Comparison of ENCODE assay signal across 22 mouse cellular contexts in the genomic region with DNA sequence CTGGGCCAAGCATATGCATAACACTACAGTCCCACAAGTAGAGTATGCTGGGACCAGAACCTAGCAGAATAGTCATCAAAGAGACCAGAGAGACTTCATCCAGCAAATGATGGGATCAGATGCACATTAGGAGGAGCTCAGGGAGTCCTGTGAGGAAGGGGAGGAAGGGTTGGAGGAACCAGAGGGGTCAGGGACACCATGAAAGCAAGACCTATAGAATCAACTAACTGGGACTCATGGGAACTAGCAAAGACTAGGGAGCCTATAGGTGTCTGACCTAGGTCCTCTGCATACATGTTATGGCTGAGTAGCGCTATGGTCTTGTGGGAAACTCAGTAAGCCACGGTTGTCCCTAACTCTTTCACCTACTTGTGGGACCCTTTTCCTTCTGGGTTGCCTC. TPM values are rescaled to one million over a fixed set of nuclear protein-coding genes. Genes with fewer than 3 reads are reported as not detected.
DNase-seq lines count a peak whose midpoint lies in the region; ATAC-seq and TF ChIP-seq lines count a peak whose summit lies in the region.
"Had no signal": no experiment of that assay in that cellular context is flagged by ENCODE, and none has a peak within 500 bp of the region (broad histone marks: within the 10 kb centered on the region; RNA-seq: fewer than 3 reads in every experiment).

No protein-coding gene starts in this region.

- H3K4me3 ChIP-seq in midbrain, embryonic 11.5 days (ENCODE audit: low read depth, low read length): no peak overlapping the region
- H3K4me3 ChIP-seq in midbrain, embryonic 10.5 days: no peak overlapping the region
- H3K4me3 ChIP-seq in embryonic facial prominence, embryonic 10.5 days: no peak overlapping the region
- H3K4me3 ChIP-seq in forebrain, postnatal 0 days (ENCODE audit: low read depth, low read length): no peak overlapping the region

- H3K4me1 ChIP-seq in midbrain, embryonic 11.5 days (ENCODE audit: control insufficient read depth, insufficient read depth, low read length): no peaks in the 10 kb centered on the region
- H3K4me1 ChIP-seq in midbrain, embryonic 10.5 days: no peaks in the 10 kb centered on the region
- peaks cover 12% of the 10 kb centered on the region for H3K4me1 ChIP-seq in embryonic facial prominence, embryonic 10.5 days
- H3K4me1 ChIP-seq in forebrain, postnatal 0 days (ENCODE audit: insufficient read depth): no peaks in the 10 kb centered on the region

- H3K36me3 ChIP-seq in midbrain, embryonic 11.5 days (ENCODE audit: control insufficient read depth, insufficient read depth, low read length): no peaks in the 10 kb centered on the region
- H3K36me3 ChIP-seq in midbrain, embryonic 10.5 days: no peaks in the 10 kb centered on the region
- H3K36me3 ChIP-seq in embryonic facial prominence, embryonic 10.5 days (replicated peaks): no peaks in the 10 kb centered on the region
- no peaks in the 10 kb centered on the region for H3K36me3 ChIP-seq in forebrain, postnatal 0 days (ENCODE audit: insufficient read depth)
- H3K36me3 ChIP-seq: G1E had no signal

- no peak overlapping the region for H3K4me2 ChIP-seq in midbrain, embryonic 11.5 days
- no peak overlapping the region for H3K4me2 ChIP-seq in forebrain, postnatal 0 days (ENCODE audit: low read depth)

- H3K27ac ChIP-seq in midbrain, embryonic 11.5 days (ENCODE audit: low read depth, low read length): no peak overlapping the region
- H3K27ac ChIP-seq in midbrain, embryonic 10.5 days (replicated peaks): no peak overlapping the region
- peak overlapping the region; percentile 57; the same call in 1 of the 2 replicates for H3K27ac ChIP-seq in embryonic facial prominence, embryonic 10.5 days (replicated peaks)
- H3K27ac ChIP-seq in forebrain, postnatal 0 days (ENCODE audit: low read depth, low read length): no peak overlapping the region

- WGBS in midbrain, embryonic 11.5 days: 87% methylated on average over 2 of the region's 2 CpGs
- 86% methylated on average over 2 of the region's 2 CpGs for WGBS in midbrain, embryonic 10.5 days
- WGBS in embryonic facial prominence, embryonic 10.5 days: 98% methylated on average over 2 of the region's 2 CpGs
- 88% methylated on average over 2 of the region's 2 CpGs for WGBS in forebrain, postnatal 0 days

- no peak for TF ChIP-seq CTCF in forebrain, postnatal 0 days (IDR thresholded peaks at IDR 0.05; ENCODE audit: low read depth)

- DNase-seq in heart, adult 11 months: peak; percentile 66
- DNase-seq in heart, postnatal 4 days: no peak
- peak; percentile 68 for DNase-seq in midbrain, embryonic 11.5 days (ENCODE audit: low spot score, missing footprints)
- DNase-seq in midbrain, embryonic 10.5 days (ENCODE audit: low spot score): no peak
- no peak for DNase-seq in embryonic facial prominence, embryonic 10.5 days (ENCODE audit: low spot score)
- no peak for DNase-seq in forebrain, postnatal 0 days
- DNase-seq in gastrocnemius, adult 18-20 months (ENCODE audit: low spot score): no peak
- DNase-seq: adrenal gland, adult 2 months; adrenal gland, adult 8-10 months; adrenal gland, postnatal 10 days; adrenal gland, postnatal 14 days; adrenal gland, postnatal 25 days; adrenal gland, postnatal 36 days; B cell, adult 2 months; cerebellum, adult 11 months; cerebellum, adult 11-12 months had no signal

- H3K9me3 ChIP-seq in midbrain, embryonic 11.5 days (ENCODE audit: control insufficient read depth, low read length): no peaks in the 10 kb centered on the region
- H3K9me3 ChIP-seq in midbrain, embryonic 10.5 days (replicated peaks): no peaks in the 10 kb centered on the region
- H3K9me3 ChIP-seq in embryonic facial prominence, embryonic 10.5 days: no peaks in the 10 kb centered on the region
- no peaks in the 10 kb centered on the region for H3K9me3 ChIP-seq in forebrain, postnatal 0 days (ENCODE audit: low read length)
- H3K9me3 ChIP-seq: G1E had no signal

- no peak for ATAC-seq in midbrain, embryonic 11.5 days (ENCODE audit: low FRiP score)
- 0 out of 2 replicates have a peak, but pooled peaks have one; percentile 13 for ATAC-seq in erythroblast, adult 5-6 weeks (replicated peaks; ENCODE audit: low FRiP score, poor library complexity, severe bottlenecking)
- no peak for ATAC-seq in forebrain, postnatal 0 days
- ATAC-seq: activated CD4-positive, CD25-positive, alpha-beta regulatory T cell, adult 4 months; CD4-positive, CD25-positive, alpha-beta regulatory T cell, adult 4 months; Patski had no signal

- no peaks in the 10 kb centered on the region for H3K27me3 ChIP-seq in midbrain, embryonic 11.5 days (ENCODE audit: control insufficient read depth, insufficient read depth, low read length)
- H3K27me3 ChIP-seq in midbrain, embryonic 10.5 days (ENCODE audit: low read depth, poor library complexity, severe bottlenecking): no peaks in the 10 kb centered on the region
- H3K27me3 ChIP-seq in embryonic facial prominence, embryonic 10.5 days (replicated peaks; ENCODE audit: low read depth, poor library complexity, severe bottlenecking): no peaks in the 10 kb centered on the region
- H3K27me3 ChIP-seq in forebrain, postnatal 0 days (ENCODE audit: insufficient read depth, low read length): no peaks in the 10 kb centered on the region
- H3K27me3 ChIP-seq: CH12.LX, Patski had no signal

- no peak overlapping the region for H3K9ac ChIP-seq in midbrain, embryonic 11.5 days (ENCODE audit: low read length)
- no peak overlapping the region for H3K9ac ChIP-seq in forebrain, postnatal 0 days

RNA-seq across cellular contexts. Expression of gene Gpcpd1, which starts 41.1 kb away (rescaled TPM):
- total RNA-seq in heart, postnatal 4 days (2021): 10 to 100 TPM; 62.0 to 71.1 TPM
- 41.7 and 50.4 TPM in 2 replicates for polyA plus RNA-seq in midbrain, embryonic 11.5 days (2014; fragmentation: Nextera tagmentation; extraction: Ambion mirVana)
- 29.2 and 41.1 TPM in 2 replicates for polyA plus RNA-seq in midbrain, embryonic 10.5 days (2016; fragmentation: Nextera tagmentation; extraction: Ambion mirVana)
- polyA plus RNA-seq in embryonic facial prominence, embryonic 10.5 days (2016; fragmentation: Nextera tagmentation; extraction: Ambion mirVana): 28.6 and 33.3 TPM in 2 replicates
- total RNA-seq in erythroblast, adult 5-6 weeks (2015; ENCODE audit: low replicate concordance): 1,227 and 1,267 TPM in 2 replicates
- total RNA-seq in erythroblast, adult 5-6 weeks (2017; ENCODE audit: low replicate concordance): 1,445 and 1,475 TPM in 2 replicates
- total RNA-seq in forebrain, postnatal 0 days (2014; rRNA removed): 79.6 and 97.7 TPM in 2 replicates
- 71.5 and 80.1 TPM in 2 replicates for polyA plus RNA-seq in forebrain, postnatal 0 days (2015; fragmentation: Nextera tagmentation; extraction: Ambion mirVana)
- 100 to 1,000 TPM; 220 to 252 TPM for total RNA-seq in gastrocnemius, adult 18-20 months (2021)

RNA-seq across cellular contexts. Expression of gene Shld1, which starts 58.1 kb away (rescaled TPM):
- total RNA-seq in heart, postnatal 4 days (2021): 1 to 10 TPM; 5.3 to 7.4 TPM
- 17.9 and 20.5 TPM in 2 replicates for polyA plus RNA-seq in midbrain, embryonic 11.5 days (2014; fragmentation: Nextera tagmentation; extraction: Ambion mirVana)
- 16.4 and 20.4 TPM in 2 replicates for polyA plus RNA-seq in midbrain, embryonic 10.5 days (2016; fragmentation: Nextera tagmentation; extraction: Ambion mirVana)
- 15.7 and 16.6 TPM in 2 replicates for polyA plus RNA-seq in embryonic facial prominence, embryonic 10.5 days (2016; fragmentation: Nextera tagmentation; extraction: Ambion mirVana)
- 17.7 and 30.5 TPM in 2 replicates for total RNA-seq in erythroblast, adult 5-6 weeks (2015; ENCODE audit: low replicate concordance)
- 26.1 and 27.6 TPM in 2 replicates for total RNA-seq in erythroblast, adult 5-6 weeks (2017; ENCODE audit: low replicate concordance)
- 17.3 and 20.4 TPM in 2 replicates for total RNA-seq in forebrain, postnatal 0 days (2014; rRNA removed)
- 20.6 and 22.8 TPM in 2 replicates for polyA plus RNA-seq in forebrain, postnatal 0 days (2015; fragmentation: Nextera tagmentation; extraction: Ambion mirVana)
- 1 to 10 TPM; 6.8 to 8.2 TPM for total RNA-seq in gastrocnemius, adult 18-20 months (2021)

Comparison
In these comparisons a context has a peak if more than half of its experiments do, and no peak if none do; other contexts are left out.
1. DNase-seq: peak in heart, adult 11 months (single experiment) and midbrain, embryonic 11.5 days (single experiment); none in heart, postnatal 4 days (single experiment), midbrain, embryonic 10.5 days (single experiment), embryonic facial prominence, embryonic 10.5 days (single experiment), forebrain, postnatal 0 days (single experiment) and gastrocnemius, adult 18-20 months (single experiment).
2. RNA of gene Gpcpd1, which starts 41.1 kb away (total RNA-seq): 1,227 to 1,475 TPM in erythroblast, adult 5-6 weeks; 220 to 252 TPM in gastrocnemius, adult 18-20 months, 79.6 to 97.7 TPM in forebrain, postnatal 0 days and 62.0 to 71.1 TPM in heart, postnatal 4 days; every median in the first group is over 4 times any median in the second.